Comparison of ENCODE assay signal across 10 mouse cellular contexts in the genomic region with DNA sequence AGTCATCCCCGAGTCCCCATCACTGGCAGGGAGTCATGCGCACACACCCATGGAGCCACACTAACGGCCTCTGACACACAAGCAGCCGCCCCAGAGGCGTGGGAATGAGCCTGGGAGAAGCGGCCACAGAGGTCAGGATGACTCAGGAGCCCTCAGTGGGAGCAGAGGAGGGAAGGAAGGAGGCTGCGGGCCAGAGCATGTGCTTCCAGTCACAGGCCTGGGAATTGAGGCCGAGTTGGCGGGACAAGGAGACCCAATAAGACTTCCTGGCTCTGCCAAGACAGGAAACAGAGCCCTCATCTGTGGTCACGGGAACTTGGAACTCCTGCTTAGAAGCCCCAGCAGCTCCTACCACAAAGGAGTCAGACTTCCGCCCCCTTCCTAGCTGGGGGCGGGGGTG. TPM values are rescaled to one million over a fixed set of nuclear protein-coding genes. Genes with fewer than 3 reads are reported as not detected.
A peak's percentile ranks its signal among the peaks of the same experiment; 100 is the strongest.
DNase-seq lines count a peak whose midpoint lies in the region; ATAC-seq and TF ChIP-seq lines count a peak whose summit lies in the region.
"Had no signal": no experiment of that assay in that cellular context is flagged by ENCODE, and none has a peak within 500 bp of the region (broad histone marks: within the 10 kb centered on the region; RNA-seq: fewer than 3 reads in every experiment).

No protein-coding gene starts in this region.

- no peak overlapping the region for H3K4me2 ChIP-seq in stomach, postnatal 0 days (replicated peaks; ENCODE audit: low read depth)
- H3K4me2 ChIP-seq in midbrain, embryonic 13.5 days (replicated peaks), result no peak overlapping the region
- H3K4me2 ChIP-seq in midbrain, embryonic 14.5 days (ENCODE audit: low read length), result no peak overlapping the region
- H3K4me2 ChIP-seq: neural tube, embryonic 12.5 days had no signal

- H3K9me3 ChIP-seq in stomach, postnatal 0 days (ENCODE audit: control insufficient read depth, low read length), result no peaks in the 10 kb centered on the region
- H3K9me3 ChIP-seq in midbrain, embryonic 13.5 days, result no peaks in the 10 kb centered on the region
- 0 out of 2 replicates have a peak, but pooled peaks cover 4% of the 10 kb centered on the region for H3K9me3 ChIP-seq in midbrain, embryonic 14.5 days (ENCODE audit: control insufficient read depth, low read length)
- H3K9me3 ChIP-seq: neural tube, embryonic 12.5 days had no signal

- H3K9ac ChIP-seq in stomach, postnatal 0 days (ENCODE audit: low read length), result no peak overlapping the region
- no peak overlapping the region for H3K9ac ChIP-seq in midbrain, embryonic 13.5 days (replicated peaks)
- H3K9ac ChIP-seq in midbrain, embryonic 14.5 days (replicated peaks; ENCODE audit: low read length), result no peak overlapping the region
- H3K9ac ChIP-seq: neural tube, embryonic 12.5 days had no signal

- WGBS in lung, adult 2 months, result 26% methylated on average over 12 of the region's 12 CpGs
- WGBS in stomach, postnatal 0 days, result 45% methylated on average over 12 of the region's 12 CpGs
- 75% methylated on average over 12 of the region's 12 CpGs for WGBS in midbrain, embryonic 13.5 days
- WGBS in midbrain, embryonic 14.5 days, result 70% methylated on average over 12 of the region's 12 CpGs

- no peaks in the 10 kb centered on the region for H3K36me3 ChIP-seq in stomach, postnatal 0 days (ENCODE audit: control insufficient read depth, insufficient read depth, low read length)
- H3K36me3 ChIP-seq in midbrain, embryonic 13.5 days, result no peaks in the 10 kb centered on the region
- no peaks in the 10 kb centered on the region for H3K36me3 ChIP-seq in midbrain, embryonic 14.5 days (ENCODE audit: control insufficient read depth, insufficient read depth, low read length)
- H3K36me3 ChIP-seq: neural tube, embryonic 12.5 days had no signal

- no peak overlapping the region for H3K27ac ChIP-seq in stomach, postnatal 0 days (replicated peaks)
- no peak overlapping the region for H3K27ac ChIP-seq in midbrain, embryonic 13.5 days
- no peak overlapping the region for H3K27ac ChIP-seq in midbrain, embryonic 14.5 days (replicated peaks; ENCODE audit: low read depth, low read length)
- H3K27ac ChIP-seq: neural tube, embryonic 12.5 days had no signal

- no peak for TF ChIP-seq EP300 in stomach, postnatal 0 days (optimal IDR thresholded peaks at IDR 0.05)

- peak; percentile 66 to 74 for DNase-seq in lung, adult 18-20 months
- DNase-seq in lung, adult 2 months, result no peak
- peak; percentile 86 for DNase-seq in gastrocnemius, adult 18-20 months (ENCODE audit: low spot score)
- peak; percentile 75 for DNase-seq in kidney, adult 9 months
- DNase-seq in stomach, postnatal 0 days (ENCODE audit: low spot score), result peak; percentile 56
- no peak for DNase-seq in right cerebral cortex, adult 18-20 months
- DNase-seq in midbrain, embryonic 14.5 days, result no peak

- no peak for TF ChIP-seq POLR2A in lung, adult 2 months (IDR thresholded peaks at IDR 0.05; ENCODE audit: borderline replicate concordance, extremely low read depth, low read depth, low read length)

- H3K27me3 ChIP-seq in stomach, postnatal 0 days (ENCODE audit: control insufficient read depth, insufficient read depth, low read length), result no peaks in the 10 kb centered on the region
- no peaks in the 10 kb centered on the region for H3K27me3 ChIP-seq in midbrain, embryonic 13.5 days
- H3K27me3 ChIP-seq in midbrain, embryonic 14.5 days (ENCODE audit: control insufficient read depth, insufficient read depth, low read length), result no peaks in the 10 kb centered on the region
- H3K27me3 ChIP-seq: neural tube, embryonic 12.5 days had no signal

- no peaks in the 10 kb centered on the region for H3K4me1 ChIP-seq in lung, adult 2 months (ENCODE audit: control insufficient read depth, insufficient read depth, low read length)
- H3K4me1 ChIP-seq in stomach, postnatal 0 days (replicated peaks; ENCODE audit: control insufficient read depth, insufficient read depth), result no peaks in the 10 kb centered on the region
- peaks cover 4% of the 10 kb centered on the region; the same call in 1 of the 2 replicates for H3K4me1 ChIP-seq in midbrain, embryonic 13.5 days (replicated peaks)
- no peaks in the 10 kb centered on the region for H3K4me1 ChIP-seq in midbrain, embryonic 14.5 days (ENCODE audit: control insufficient read depth, insufficient read depth, low read length)
- H3K4me1 ChIP-seq: neural tube, embryonic 12.5 days had no signal

- H3K4me3 ChIP-seq in lung, adult 2 months (replicated peaks; ENCODE audit: extremely low read depth, low read depth, low read length), result no peak overlapping the region
- H3K4me3 ChIP-seq in stomach, postnatal 0 days (ENCODE audit: low read depth, low read length), result no peak overlapping the region
- no peak overlapping the region for H3K4me3 ChIP-seq in midbrain, embryonic 13.5 days (replicated peaks)
- no peak overlapping the region for H3K4me3 ChIP-seq in midbrain, embryonic 14.5 days (replicated peaks; ENCODE audit: low read depth, low read length)
- H3K4me3 ChIP-seq: neural tube, embryonic 12.5 days had no signal

- peak; percentile 88 for ATAC-seq in stomach, postnatal 0 days (ENCODE audit: low FRiP score, low TSS enrichment)
- ATAC-seq in midbrain, embryonic 13.5 days, result no peak
- no peak for ATAC-seq in midbrain, embryonic 14.5 days (ENCODE audit: low FRiP score, low TSS enrichment)

- no peak for TF ChIP-seq CTCF in lung, adult 2 months (IDR thresholded peaks at IDR 0.05; ENCODE audit: insufficient read depth, low read length)
- no peak for TF ChIP-seq CTCF in stomach, postnatal 0 days (IDR thresholded peaks at IDR 0.05; ENCODE audit: low read depth)

RNA-seq across cellular contexts. Expression of a gene that starts 14.7 kb away (rescaled TPM):
- 14.2 and 15.2 TPM in 2 replicates for polyA plus RNA-seq in lung, adult 2 months (2012; rRNA removed)
- under 1 TPM in 1 of 2 experiments, not detected in 1; 0.11 TPM for total RNA-seq in gastrocnemius, adult 18-20 months (2021)
- 2.3 and 2.5 TPM in 2 replicates for polyA plus RNA-seq in stomach, postnatal 0 days (2015; fragmentation: Nextera tagmentation; extraction: Ambion mirVana)
- polyA plus RNA-seq in midbrain, embryonic 13.5 days (2015; fragmentation: Nextera tagmentation; extraction: Ambion mirVana), result 92.0 and 96.7 TPM in 2 replicates
- 143 and 173 TPM in 2 replicates for polyA plus RNA-seq in midbrain, embryonic 14.5 days (2014; fragmentation: Nextera tagmentation; extraction: Ambion mirVana)

RNA-seq across cellular contexts. Expression of a gene that starts 54.1 kb away (rescaled TPM):
- 4.0 and 4.6 TPM in 2 replicates for polyA plus RNA-seq in lung, adult 2 months (2012; rRNA removed)
- total RNA-seq in gastrocnemius, adult 18-20 months (2021), result 10 to 100 TPM; 14.4 to 15.4 TPM
- 2.4 and 2.6 TPM in 2 replicates for polyA plus RNA-seq in stomach, postnatal 0 days (2015; fragmentation: Nextera tagmentation; extraction: Ambion mirVana)
- 0.32 and 0.35 TPM in 2 replicates for polyA plus RNA-seq in midbrain, embryonic 13.5 days (2015; fragmentation: Nextera tagmentation; extraction: Ambion mirVana)
- 0.45 and 0.66 TPM in 2 replicates for polyA plus RNA-seq in midbrain, embryonic 14.5 days (2014; fragmentation: Nextera tagmentation; extraction: Ambion mirVana)

RNA-seq across cellular contexts. Expression of a gene that starts 57.5 kb away (rescaled TPM):
- polyA plus RNA-seq in lung, adult 2 months (2012; rRNA removed), result not detected in 2 replicates
- total RNA-seq in gastrocnemius, adult 18-20 months (2021), result 1 to 10 TPM in 1 of 2 experiments, under 1 TPM in 1; 0.48 to 1.7 TPM
- polyA plus RNA-seq in stomach, postnatal 0 days (2015; fragmentation: Nextera tagmentation; extraction: Ambion mirVana), result not detected in 2 replicates
- not detected in 2 replicates for polyA plus RNA-seq in midbrain, embryonic 13.5 days (2015; fragmentation: Nextera tagmentation; extraction: Ambion mirVana)
- not detected in 2 replicates for polyA plus RNA-seq in midbrain, embryonic 14.5 days (2014; fragmentation: Nextera tagmentation; extraction: Ambion mirVana)
- polyA plus RNA-seq: heart, embryonic 14.5 days; neural tube, embryonic 12.5 days had no signal

Comparison
In these comparisons a context has a peak if more than half of its experiments do, and no peak if none do; other contexts are left out.
1. DNase-seq: peak in lung, adult 18-20 months (2 of 2), gastrocnemius, adult 18-20 months (single experiment), kidney, adult 9 months (single experiment) and stomach, postnatal 0 days (single experiment); none in lung, adult 2 months (single experiment), right cerebral cortex, adult 18-20 months (single experiment) and midbrain, embryonic 14.5 days (single experiment).